Mouse (Mus musculus) inflammation-experienced regulatory T-cells, adult 16 weeks (primary cell): ENCODE measurements around the gene Rev1. TPM values are rescaled to one million over a fixed set of nuclear protein-coding genes. Genes with fewer than 3 reads are reported as not detected.

ENCODE experiments used
- polyA plus RNA-seq: library from polyadenylated mRNA; unstranded; fragments of 100-300 nt; shearing (Covaris generic); gene quantifications from one replicate; pipeline ENCODE4 v1.2.1, GENCODE M21; 2017

The Rev1 gene
- 9.7 TPM for polyA plus RNA-seq

DNA sequence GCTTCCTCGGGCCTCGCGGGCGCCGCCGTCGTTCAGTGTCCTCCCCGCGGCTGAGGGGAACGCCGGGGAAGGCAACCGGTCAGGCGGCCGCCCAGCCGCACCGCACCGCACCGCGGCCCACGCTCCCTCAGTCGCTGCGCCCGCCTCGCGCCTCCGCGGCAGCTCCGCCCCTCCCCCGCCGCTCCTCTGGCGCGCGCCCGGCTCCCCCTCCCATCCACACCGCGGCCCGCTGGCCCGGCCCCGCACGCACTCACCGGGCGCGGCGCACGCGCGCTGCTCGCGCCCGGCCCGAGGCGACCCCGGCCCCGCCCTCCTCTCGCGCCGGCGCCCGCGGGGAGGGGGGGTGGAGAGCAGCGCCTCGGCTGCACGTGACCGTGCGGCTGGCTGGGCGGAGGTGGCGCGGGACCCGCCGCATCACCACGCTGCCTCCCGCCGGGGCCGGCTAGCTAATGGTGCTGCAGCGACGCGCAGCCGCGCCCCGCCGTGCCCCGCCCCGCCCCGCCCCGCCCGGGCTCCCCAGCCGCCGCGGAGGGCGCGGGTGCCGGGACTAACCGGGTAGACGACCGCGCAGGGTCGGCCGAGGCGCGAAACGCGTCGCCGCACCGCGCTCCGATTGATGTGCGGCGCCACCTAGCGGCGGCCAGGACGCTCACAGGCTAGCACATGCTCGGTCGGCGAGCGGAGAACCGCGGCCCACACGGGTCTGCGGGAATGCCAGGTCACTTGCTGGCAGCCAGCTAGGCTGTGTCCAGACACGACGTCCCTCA is at the start of gene Rev1:
Gene Rev1, minus strand, starts transcription at position 301 of the 767 bp plus-strand sequence.

Other genes with a start within 250 kb of the Rev1 start
- 97.5 TPM for gene Mitd1, start 239.4 kb downstream of the Rev1 start, polyA plus RNA-seq
- gene Mrpl30, start 239.3 kb downstream of the Rev1 start, polyA plus RNA-seq: 163 TPM
- not detected for gene Lyg2, start 213.3 kb downstream of the Rev1 start, polyA plus RNA-seq
- gene Lyg1, start 172.0 kb downstream of the Rev1 start, polyA plus RNA-seq: not detected
- gene Txndc9, start 131.9 kb downstream of the Rev1 start, polyA plus RNA-seq: 108 TPM
- gene Eif5b, start 131.8 kb downstream of the Rev1 start, polyA plus RNA-seq: 19.7 TPM